Mouse (Mus musculus) lung, postnatal 0 days (tissue): ENCODE measurements around the gene Sox30. TPM values are rescaled to one million over a fixed set of nuclear protein-coding genes. Genes with fewer than 3 reads are reported as not detected.

ENCODE experiments used
- ATAC-seq: fragments of 200-750 bp; cut with Nextera tagmentation; 2 replicates; pipeline ENCODE4 v1.8.0; 2017; ENCODE audit warnings: moderate library complexity
- DNase-seq: peaks from one replicate; pipeline ENCODE4 v3.0.0-alpha.2; 2016; ENCODE audit warnings: low spot score
- H3K27ac ChIP-seq: fragments of 300-500 bp; sonication (generic); 2 replicates; pipeline ENCODE4 v1.5.1; 2014; ENCODE audit warnings: antibody characterized with exemption, mild to moderate bottlenecking, low read length, mixed read lengths
- H3K27me3 ChIP-seq: fragments of 300-500 bp; sonication (generic); replicated peaks from 2 replicates; pipeline ENCODE4 v1.6.1; 2014; ENCODE audit warnings: low read length, mixed read lengths; ENCODE audit not compliant: insufficient read depth
- H3K36me3 ChIP-seq: fragments of 300-500 bp; sonication (generic); 2 replicates; pipeline ENCODE4 v1.6.1; 2014; ENCODE audit warnings: low read length, mixed read lengths; ENCODE audit not compliant: insufficient read depth
- H3K4me1 ChIP-seq: fragments of 300-500 bp; sonication (generic); 2 replicates; pipeline ENCODE4 v1.6.1; 2014; ENCODE audit warnings: antibody characterized with exemption, low read depth, low read length, mixed read lengths; ENCODE audit not compliant: insufficient read depth
- H3K4me2 ChIP-seq: fragments of 300-500 bp; sonication (generic); replicated peaks from 2 replicates; pipeline ENCODE4 v1.6.1; 2014; ENCODE audit warnings: low read depth, mild to moderate bottlenecking, low read length, moderate library complexity, mixed read lengths
- H3K4me3 ChIP-seq: fragments of 300-500 bp; sonication (generic); 2 replicates; pipeline ENCODE4 v1.5.1; 2014; ENCODE audit warnings: low read depth, low read length
- H3K9ac ChIP-seq: fragments of 300-500 bp; sonication (generic); replicated peaks from 2 replicates; pipeline ENCODE4 v1.6.1; 2014; ENCODE audit warnings: low read depth, mild to moderate bottlenecking
- H3K9me3 ChIP-seq: fragments of 300-500 bp; sonication (generic); 2 replicates; pipeline ENCODE4 v1.6.1; 2016; ENCODE audit warnings: low read length, mixed read lengths
- CTCF ChIP-seq: IDR thresholded peaks from 2 replicates; pipeline ENCODE4 v1.5.1; 2016; ENCODE audit warnings: antibody characterized with exemption, mild to moderate bottlenecking
- EP300 ChIP-seq: IDR thresholded peaks from 2 replicates; pipeline ENCODE4 v1.6.1; 2016; ENCODE audit warnings: antibody characterized with exemption, mild to moderate bottlenecking, control low read depth
- WGBS: fragments of 180-500 bp; shearing (Covaris S2); extraction: QIAGEN DNeasy Blood & Tissue Kit; methylation state at CpG from one replicate; pipeline ENCODE4 v1.1.7; 2014; 5-methylcytosine and 5-hydroxymethylcytosine counted together
- polyA plus RNA-seq: library from polyadenylated mRNA; unstranded; fragments of >200 nt; fragmentation: Nextera tagmentation; extraction: Ambion mirVana; gene quantifications from 2 replicates; pipeline ENCODE4 v1.2.1, GENCODE M21; 2015

The Sox30 gene
- polyA plus RNA-seq, 1 experiment from 2014 or later = 0.11 TPM

DNA sequence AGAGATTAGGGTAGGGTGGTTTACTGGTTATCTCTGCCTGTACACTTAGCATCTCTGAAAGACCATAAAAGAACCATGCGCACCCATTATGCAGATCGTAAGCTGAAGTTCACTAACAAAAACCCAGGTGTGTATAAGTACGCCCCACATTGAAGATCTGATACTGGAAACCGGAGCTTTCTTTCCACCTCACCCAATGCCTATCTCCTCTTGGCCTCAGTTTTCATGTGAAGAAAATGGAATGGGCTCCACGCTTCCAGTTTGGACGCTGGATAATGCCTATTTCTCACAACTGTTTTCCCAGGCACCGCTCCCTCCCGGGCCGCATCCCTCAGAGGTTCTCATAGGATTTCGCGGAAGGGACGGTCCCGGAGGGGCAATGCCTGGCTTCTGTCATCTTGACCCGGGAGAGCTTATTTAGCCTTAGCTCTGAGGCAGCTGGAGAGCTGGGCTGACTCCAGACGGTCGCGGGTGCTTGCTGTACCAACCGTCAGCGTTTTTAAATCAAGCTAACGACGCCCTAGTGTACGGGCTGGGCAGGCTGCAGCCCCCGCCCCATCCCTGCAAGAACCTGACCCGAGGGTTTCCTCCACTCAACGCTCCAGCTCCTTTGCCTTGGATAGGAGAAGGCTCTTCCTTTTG lies 76.8 kb downstream of the Sox30 start:
- H3K27ac ChIP-seq = peak overlapping the region; percentile 81
- no peaks in the 10 kb centered on the region for H3K36me3 ChIP-seq
- TF ChIP-seq CTCF (no peak), EP300 (no peak)
- peaks cover 3% of the 10 kb centered on the region; the same call in 1 of the 2 replicates for H3K4me1 ChIP-seq
- WGBS = 2% methylated on average over 25 of the region's 25 CpGs
- H3K4me2 ChIP-seq = peak overlapping the region; percentile 72
- H3K9ac ChIP-seq = peak overlapping the region; percentile 83
- ATAC-seq (peak; percentile 11), DNase-seq (peak; percentile 37)
- H3K9me3 ChIP-seq = no peaks in the 10 kb centered on the region
- H3K27me3 ChIP-seq = no peaks in the 10 kb centered on the region
- H3K4me3 ChIP-seq = peak overlapping the region; percentile 66

DNA sequence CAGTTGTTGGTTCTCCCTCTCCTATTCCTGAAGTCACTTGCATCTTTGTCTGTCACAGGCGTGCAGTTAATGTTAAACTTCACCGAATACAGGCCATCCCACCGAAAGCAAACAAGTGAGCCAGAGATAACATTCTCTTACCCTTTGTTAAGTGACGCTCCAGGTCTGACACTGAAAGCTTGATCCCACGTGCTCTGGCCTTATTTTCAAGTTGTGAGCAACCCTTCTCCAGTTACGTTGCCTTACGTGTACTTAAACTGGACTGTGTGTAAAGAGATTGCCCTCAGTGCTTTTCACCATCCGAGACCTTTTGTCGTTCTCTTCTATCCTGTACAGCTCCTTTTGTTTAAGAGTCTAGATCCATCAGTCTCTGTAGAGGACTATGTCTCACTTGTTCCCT lies 77.9 kb downstream of the Sox30 start:
- H3K4me1 ChIP-seq = peaks cover 3% of the 10 kb centered on the region; the same call in 1 of the 2 replicates
- WGBS = 26% methylated on average over 9 of the region's 9 CpGs
- DNase-seq (no peak), ATAC-seq (no peak)
- TF ChIP-seq EP300 (no peak), CTCF (no peak)
- H3K4me3 ChIP-seq = peak overlapping the region; percentile 66; the same call in 1 of the 2 replicates
- peak overlapping the region; percentile 72 for H3K4me2 ChIP-seq
- peak overlapping the region; percentile 8; the same call in 1 of the 2 replicates for H3K9ac ChIP-seq
- H3K9me3 ChIP-seq = no peaks in the 10 kb centered on the region
- 0 out of 2 replicates have a peak overlapping the region, but pooled peaks have one; percentile 7 for H3K27ac ChIP-seq
- H3K36me3 ChIP-seq = no peaks in the 10 kb centered on the region
- no peaks in the 10 kb centered on the region for H3K27me3 ChIP-seq

- H3K4me2 ChIP-seq = no peak overlapping the region
- ATAC-seq = no peak
- WGBS = 95% methylated on average over 4 of the region's 4 CpGs
Measured at GRCm38 (mm10) chr11:46058916-46059315, 78.8 kb downstream of the Sox30 start.

GRCm38 (mm10) chr11:46059887-46060650 lies 80.0 kb downstream of the Sox30 start:
- Histone ChIP-seq H3K9me3 (no peaks in the 10 kb centered on the region), H3K4me1 (peaks cover 8% of the 10 kb centered on the region; the same call in 1 of the 2 replicates), H3K27me3 (no peaks in the 10 kb centered on the region), H3K36me3 (no peaks in the 10 kb centered on the region), H3K9ac (no peak overlapping the region), H3K27ac (peak overlapping the region; percentile 15; the same call in 1 of the 2 replicates), H3K4me2 (no peak overlapping the region), H3K4me3 (no peak overlapping the region)
- no peak for DNase-seq
- 53% methylated on average over 8 of the region's 8 CpGs for WGBS
- TF ChIP-seq EP300 (no peak), CTCF (peak; percentile 47)
- ATAC-seq = no peak

More at GRCm38 (mm10) chr11:46058916-46059315, 78.8 kb downstream of the Sox30 start:
- Histone ChIP-seq H3K27me3 (no peaks in the 10 kb centered on the region), H3K4me3 (no peak overlapping the region), H3K27ac (no peak overlapping the region), H3K36me3 (no peaks in the 10 kb centered on the region), H3K9ac (no peak overlapping the region), H3K4me1 (peaks cover 3% of the 10 kb centered on the region; the same call in 1 of the 2 replicates), H3K9me3 (no peaks in the 10 kb centered on the region)
- DNase-seq = no peak
- no peak for TF ChIP-seq EP300
- no peak for TF ChIP-seq CTCF

- TF ChIP-seq CTCF (peak; percentile 24; the same call in 1 of the 2 replicates), EP300 (no peak)
- no peak overlapping the region for H3K4me3 ChIP-seq
- H3K4me2 ChIP-seq = no peak overlapping the region
- peak; percentile 76 for DNase-seq
- H3K27me3 ChIP-seq = no peaks in the 10 kb centered on the region
- H3K9me3 ChIP-seq = no peaks in the 10 kb centered on the region
- ATAC-seq = peak; percentile 3; the same call in 1 of the 2 replicates
- no peak overlapping the region for H3K9ac ChIP-seq
- 50% methylated on average over 5 of the region's 5 CpGs for WGBS
- H3K36me3 ChIP-seq = no peaks in the 10 kb centered on the region
- peak overlapping the region; percentile 57; the same call in 1 of the 2 replicates for H3K27ac ChIP-seq
- H3K4me1 ChIP-seq = peaks cover 8% of the 10 kb centered on the region; the same call in 1 of the 2 replicates
Measured at GRCm38 (mm10) chr11:46060651-46061020, 80.5 kb downstream of the Sox30 start.

GRCm38 (mm10) chr11:46061776-46062445 lies 81.8 kb downstream of the Sox30 start:
- H3K27ac ChIP-seq = peak overlapping the region; percentile 22
- peaks cover 17% of the 10 kb centered on the region; the same call in 1 of the 2 replicates for H3K4me1 ChIP-seq
- ATAC-seq (no peak), DNase-seq (no peak)
- no peaks in the 10 kb centered on the region for H3K27me3 ChIP-seq
- H3K4me3 ChIP-seq = no peak overlapping the region
- TF ChIP-seq CTCF (no peak), EP300 (no peak; the same call in 1 of the 2 replicates)
- WGBS = 36% methylated on average over 6 of the region's 6 CpGs
- H3K36me3 ChIP-seq = no peaks in the 10 kb centered on the region
- no peak overlapping the region for H3K9ac ChIP-seq
- H3K4me2 ChIP-seq = no peak overlapping the region
- H3K9me3 ChIP-seq = no peaks in the 10 kb centered on the region
